Mouse (Mus musculus) stomach, embryonic 16.5 days (tissue): Measurements from ENCODE around the gene Lingo1. TPM values are rescaled to one million over a fixed set of nuclear protein-coding genes. Genes with fewer than 3 reads are reported as not detected.

Experiments
- ATAC-seq: fragments of 200-750 bp; cut with Nextera tagmentation; 2 replicates; pipeline ENCODE4 v1.8.0; 2017; ENCODE audit warnings: moderate number of reproducible peaks, moderate TSS enrichment; ENCODE audit not compliant: insufficient read depth, low FRiP score
- H3K27ac ChIP-seq: fragments of 300-500 bp; sonication (generic); 2 replicates; pipeline ENCODE4 v1.5.1; 2014; ENCODE audit warnings: low read length
- H3K27me3 ChIP-seq: fragments of 300-500 bp; sonication (generic); 2 replicates; pipeline ENCODE4 v1.6.1; 2014; ENCODE audit warnings: low read length, control low read depth, mixed read lengths; ENCODE audit not compliant: control insufficient read depth, insufficient read depth
- H3K36me3 ChIP-seq: fragments of 300-500 bp; sonication (generic); 2 replicates; pipeline ENCODE4 v1.6.1; 2014; ENCODE audit warnings: low read length; ENCODE audit not compliant: control insufficient read depth, insufficient read depth
- H3K4me1 ChIP-seq: fragments of 300-500 bp; sonication (generic); 2 replicates; pipeline ENCODE4 v1.6.1; 2014; ENCODE audit warnings: low read length, control low read depth, mixed read lengths; ENCODE audit not compliant: control insufficient read depth, insufficient read depth
- H3K4me2 ChIP-seq: fragments of 300-500 bp; sonication (generic); 2 replicates; pipeline ENCODE4 v1.6.1; 2014; ENCODE audit warnings: low read depth, low read length, mixed read lengths
- H3K4me3 ChIP-seq: fragments of 300-500 bp; sonication (generic); replicated peaks from 2 replicates; pipeline ENCODE4 v1.5.1; 2014; ENCODE audit warnings: mild to moderate bottlenecking, low read length
- H3K9ac ChIP-seq: fragments of 300-500 bp; sonication (generic); 2 replicates; pipeline ENCODE4 v1.6.1; 2014; ENCODE audit warnings: low read length
- H3K9me3 ChIP-seq: fragments of 300-500 bp; sonication (generic); replicated peaks from 2 replicates; pipeline ENCODE4 v1.6.1; 2016; ENCODE audit warnings: low read length, control low read depth; ENCODE audit not compliant: control insufficient read depth
- WGBS: fragments of 180-500 bp; shearing (Covaris S2); extraction: QIAGEN DNeasy Blood & Tissue Kit; methylation state at CpG from one replicate; pipeline ENCODE4 v1.1.7; 2014; 5-methylcytosine and 5-hydroxymethylcytosine counted together
- polyA plus RNA-seq: library from polyadenylated mRNA; unstranded; fragments of >200 nt; fragmentation: Nextera tagmentation; extraction: Ambion mirVana; gene quantifications from 2 replicates; pipeline ENCODE4 v1.2.1, GENCODE M21; 2015

Gene Lingo1
- polyA plus RNA-seq, 1 experiment from 2014 or later = 3.2 TPM

GRCm38 (mm10) chr9:56718984-56719383 lies 77.3 kb downstream of the Lingo1 start:
- Histone ChIP-seq H3K27me3 (no peaks in the 10 kb centered on the region), H3K4me2 (no peak overlapping the region), H3K36me3 (no peaks in the 10 kb centered on the region), H3K27ac (no peak overlapping the region), H3K9ac (no peak overlapping the region), H3K9me3 (no peaks in the 10 kb centered on the region), H3K4me1 (no peaks in the 10 kb centered on the region), H3K4me3 (no peak overlapping the region)
- ATAC-seq = no peak
- WGBS = 72% methylated on average over 3 of the region's 3 CpGs

GRCm38 (mm10) chr9:56716565-56716964 lies 79.7 kb downstream of the Lingo1 start:
- no peak for ATAC-seq
- no peak overlapping the region for H3K27ac ChIP-seq
- no peaks in the 10 kb centered on the region for H3K9me3 ChIP-seq
- no peaks in the 10 kb centered on the region for H3K4me1 ChIP-seq
- H3K36me3 ChIP-seq = no peaks in the 10 kb centered on the region
- no peaks in the 10 kb centered on the region for H3K27me3 ChIP-seq
- no peak overlapping the region for H3K9ac ChIP-seq
- WGBS = 93% methylated on average over 3 of the region's 3 CpGs
- H3K4me3 ChIP-seq = no peak overlapping the region
- no peak overlapping the region for H3K4me2 ChIP-seq

- no peak for ATAC-seq
- H3K4me1 ChIP-seq = no peaks in the 10 kb centered on the region
- H3K9ac ChIP-seq = no peak overlapping the region
- H3K36me3 ChIP-seq = no peaks in the 10 kb centered on the region
- H3K4me2 ChIP-seq = no peak overlapping the region
- no peaks in the 10 kb centered on the region for H3K27me3 ChIP-seq
- WGBS = 81% methylated on average over 3 of the region's 3 CpGs
- no peak overlapping the region for H3K4me3 ChIP-seq
- H3K27ac ChIP-seq = no peak overlapping the region
- H3K9me3 ChIP-seq = no peaks in the 10 kb centered on the region
Observed at GRCm38 (mm10) chr9:56716066-56716465, 80.2 kb downstream of the Lingo1 start.

- Histone ChIP-seq H3K9ac (no peak overlapping the region), H3K4me3 (no peak overlapping the region), H3K4me1 (no peaks in the 10 kb centered on the region; the same call in 1 of the 2 replicates), H3K9me3 (no peaks in the 10 kb centered on the region), H3K4me2 (no peak overlapping the region), H3K27me3 (no peaks in the 10 kb centered on the region), H3K36me3 (no peaks in the 10 kb centered on the region), H3K27ac (no peak overlapping the region)
- no peak for ATAC-seq
- WGBS = 73% methylated on average over 1 of the region's 1 CpGs
Observed at GRCm38 (mm10) chr9:56714391-56714790, 81.9 kb downstream of the Lingo1 start.

GRCm38 (mm10) chr9:56712667-56713369 lies 83.5 kb downstream of the Lingo1 start:
- H3K36me3 ChIP-seq = no peaks in the 10 kb centered on the region
- no peak overlapping the region for H3K4me3 ChIP-seq
- H3K9ac ChIP-seq = no peak overlapping the region
- H3K4me1 ChIP-seq = no peaks in the 10 kb centered on the region; the same call in 1 of the 2 replicates
- no peak overlapping the region for H3K27ac ChIP-seq
- no peak overlapping the region for H3K4me2 ChIP-seq
- ATAC-seq = no peak
- no peaks in the 10 kb centered on the region for H3K27me3 ChIP-seq
- H3K9me3 ChIP-seq = no peaks in the 10 kb centered on the region
- 64% methylated on average over 14 of the region's 14 CpGs for WGBS

- 70% methylated on average over 6 of the region's 6 CpGs for WGBS
- H3K4me2 ChIP-seq = no peak overlapping the region
- H3K36me3 ChIP-seq = no peaks in the 10 kb centered on the region
- H3K4me1 ChIP-seq = no peaks in the 10 kb centered on the region; the same call in 1 of the 2 replicates
- ATAC-seq = no peak
- H3K9ac ChIP-seq = no peak overlapping the region
- H3K27me3 ChIP-seq = no peaks in the 10 kb centered on the region
- no peaks in the 10 kb centered on the region for H3K9me3 ChIP-seq
- H3K27ac ChIP-seq = no peak overlapping the region
- H3K4me3 ChIP-seq = no peak overlapping the region
Observed at GRCm38 (mm10) chr9:56710958-56711357, 85.3 kb downstream of the Lingo1 start.

GRCm38 (mm10) chr9:56706482-56707085 lies 89.7 kb downstream of the Lingo1 start:
- Histone ChIP-seq H3K9me3 (no peaks in the 10 kb centered on the region), H3K36me3 (no peaks in the 10 kb centered on the region), H3K4me1 (no peaks in the 10 kb centered on the region; the same call in 1 of the 2 replicates), H3K9ac (no peak overlapping the region; the same call in 1 of the 2 replicates), H3K4me3 (no peak overlapping the region), H3K27ac (no peak overlapping the region), H3K27me3 (no peaks in the 10 kb centered on the region), H3K4me2 (no peak overlapping the region)
- WGBS = 34% methylated on average over 15 of the region's 15 CpGs
- no peak for ATAC-seq

GRCm38 (mm10) chr9:56701394-56701793 lies 94.9 kb downstream of the Lingo1 start:
- Histone ChIP-seq H3K27me3 (no peaks in the 10 kb centered on the region), H3K9me3 (no peaks in the 10 kb centered on the region), H3K4me2 (no peak overlapping the region), H3K9ac (no peak overlapping the region), H3K4me1 (no peaks in the 10 kb centered on the region), H3K36me3 (no peaks in the 10 kb centered on the region), H3K27ac (no peak overlapping the region), H3K4me3 (no peak overlapping the region)
- WGBS = 62% methylated on average over 3 of the region's 3 CpGs
- ATAC-seq = no peak

GRCm38 (mm10) chr9:56700866-56701265 lies 95.4 kb downstream of the Lingo1 start:
- WGBS = 68% methylated on average over 8 of the region's 8 CpGs
- no peak overlapping the region for H3K4me3 ChIP-seq
- ATAC-seq = no peak

More at GRCm38 (mm10) chr9:56700866-56701265, 95.4 kb downstream of the Lingo1 start:
- H3K4me2 ChIP-seq = no peak overlapping the region
- no peak overlapping the region for H3K27ac ChIP-seq
- H3K27me3 ChIP-seq = no peaks in the 10 kb centered on the region
- H3K36me3 ChIP-seq = no peaks in the 10 kb centered on the region
- no peak overlapping the region for H3K9ac ChIP-seq
- H3K9me3 ChIP-seq = no peaks in the 10 kb centered on the region
- H3K4me1 ChIP-seq = no peaks in the 10 kb centered on the region
